Mouse (Mus musculus) stomach, postnatal 0 days (tissue): ENCODE measurements at regions not wholly inside any gene's neighbourhood (a gene's known extent, or its start where the extent isn't known, plus 50 kb on each side); places are given as distances from the start of the nearest gene placed in this dataset.

ENCODE experiments used
- ATAC-seq: fragments of 200-750 bp; cut with Nextera tagmentation; 2 replicates; pipeline ENCODE4 v1.8.0; 2017; ENCODE audit not compliant: low FRiP score, low TSS enrichment
- DNase-seq: peaks from one replicate; pipeline ENCODE4 v3.0.0-alpha.2; 2016; ENCODE audit warnings: low spot score
- H3K27ac ChIP-seq: fragments of 300-500 bp; sonication (generic); replicated peaks from 2 replicates; pipeline ENCODE4 v1.5.1; 2014; ENCODE audit warnings: mild to moderate bottlenecking, control low read depth
- H3K27me3 ChIP-seq: fragments of 300-500 bp; sonication (generic); 2 replicates; pipeline ENCODE4 v1.6.1; 2014; ENCODE audit warnings: low read length; ENCODE audit not compliant: control insufficient read depth, insufficient read depth
- H3K36me3 ChIP-seq: fragments of 300-500 bp; sonication (generic); 2 replicates; pipeline ENCODE4 v1.6.1; 2014; ENCODE audit warnings: low read length, mixed read lengths; ENCODE audit not compliant: control insufficient read depth, insufficient read depth
- H3K4me1 ChIP-seq: fragments of 300-500 bp; sonication (generic); replicated peaks from 2 replicates; pipeline ENCODE4 v1.6.1; 2014; ENCODE audit warnings: antibody characterized with exemption; ENCODE audit not compliant: control insufficient read depth, insufficient read depth
- H3K4me2 ChIP-seq: fragments of 300-500 bp; sonication (generic); replicated peaks from 2 replicates; pipeline ENCODE4 v1.6.1; 2014; ENCODE audit warnings: low read depth, mild to moderate bottlenecking, control low read depth, moderate library complexity
- H3K4me3 ChIP-seq: fragments of 300-500 bp; sonication (generic); 2 replicates; pipeline ENCODE4 v1.5.1; 2014; ENCODE audit warnings: low read depth, low read length, control low read depth
- H3K9ac ChIP-seq: fragments of 300-500 bp; sonication (generic); 2 replicates; pipeline ENCODE4 v1.6.1; 2014; ENCODE audit warnings: mild to moderate bottlenecking, low read length, control low read depth, mixed read lengths
- H3K9me3 ChIP-seq: fragments of 300-500 bp; sonication (generic); 2 replicates; pipeline ENCODE4 v1.6.1; 2016; ENCODE audit warnings: low read length; ENCODE audit not compliant: control insufficient read depth
- CTCF ChIP-seq: IDR thresholded peaks from 2 replicates; pipeline ENCODE4 v1.5.1; 2016; ENCODE audit warnings: antibody characterized with exemption, low read depth, mild to moderate bottlenecking, moderate library complexity
- EP300 ChIP-seq: optimal IDR thresholded peaks from 2 replicates; pipeline ENCODE3; 2016; ENCODE audit warnings: antibody characterized with exemption
- WGBS: fragments of 180-500 bp; shearing (Covaris S2); extraction: QIAGEN DNeasy Blood & Tissue Kit; methylation state at CpG from one replicate; pipeline ENCODE4 v1.1.7; 2014; 5-methylcytosine and 5-hydroxymethylcytosine counted together

DNA sequence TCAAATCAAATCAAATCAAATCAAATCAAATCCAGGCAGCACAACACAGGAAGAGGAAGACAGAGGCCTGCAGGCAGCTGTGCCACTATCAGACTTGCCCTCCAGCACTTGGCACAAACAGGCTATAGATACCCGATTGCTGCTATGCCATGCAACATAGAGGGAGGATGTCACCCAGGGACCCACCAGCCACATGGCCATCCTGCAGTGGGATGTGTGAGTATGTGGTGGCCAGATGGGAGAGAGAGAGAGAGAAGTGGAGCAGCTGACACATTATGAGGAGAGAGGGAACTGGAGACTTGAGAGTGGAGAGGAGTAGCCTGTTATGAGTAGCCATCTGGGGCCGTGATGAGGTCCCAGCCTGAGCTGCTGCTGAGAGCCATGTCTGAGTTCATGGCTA lies 62.6 kb upstream of the Tmprss2 start:
- no peak for DNase-seq
- H3K9ac ChIP-seq: no peak overlapping the region
- no peak overlapping the region for H3K27ac ChIP-seq
- H3K4me1 ChIP-seq: no peaks in the 10 kb centered on the region
- no peak overlapping the region for H3K4me2 ChIP-seq
- no peaks in the 10 kb centered on the region for H3K36me3 ChIP-seq
- whole genome bisulfite sequencing: 85% methylated on average over 2 of the region's 2 CpGs
- ATAC-seq: no peak
- H3K9me3 ChIP-seq: no peaks in the 10 kb centered on the region
- no peaks in the 10 kb centered on the region for H3K27me3 ChIP-seq
- no peak overlapping the region for H3K4me3 ChIP-seq
- TF ChIP-seq EP300 (no peak), CTCF (no peak)

DNA sequence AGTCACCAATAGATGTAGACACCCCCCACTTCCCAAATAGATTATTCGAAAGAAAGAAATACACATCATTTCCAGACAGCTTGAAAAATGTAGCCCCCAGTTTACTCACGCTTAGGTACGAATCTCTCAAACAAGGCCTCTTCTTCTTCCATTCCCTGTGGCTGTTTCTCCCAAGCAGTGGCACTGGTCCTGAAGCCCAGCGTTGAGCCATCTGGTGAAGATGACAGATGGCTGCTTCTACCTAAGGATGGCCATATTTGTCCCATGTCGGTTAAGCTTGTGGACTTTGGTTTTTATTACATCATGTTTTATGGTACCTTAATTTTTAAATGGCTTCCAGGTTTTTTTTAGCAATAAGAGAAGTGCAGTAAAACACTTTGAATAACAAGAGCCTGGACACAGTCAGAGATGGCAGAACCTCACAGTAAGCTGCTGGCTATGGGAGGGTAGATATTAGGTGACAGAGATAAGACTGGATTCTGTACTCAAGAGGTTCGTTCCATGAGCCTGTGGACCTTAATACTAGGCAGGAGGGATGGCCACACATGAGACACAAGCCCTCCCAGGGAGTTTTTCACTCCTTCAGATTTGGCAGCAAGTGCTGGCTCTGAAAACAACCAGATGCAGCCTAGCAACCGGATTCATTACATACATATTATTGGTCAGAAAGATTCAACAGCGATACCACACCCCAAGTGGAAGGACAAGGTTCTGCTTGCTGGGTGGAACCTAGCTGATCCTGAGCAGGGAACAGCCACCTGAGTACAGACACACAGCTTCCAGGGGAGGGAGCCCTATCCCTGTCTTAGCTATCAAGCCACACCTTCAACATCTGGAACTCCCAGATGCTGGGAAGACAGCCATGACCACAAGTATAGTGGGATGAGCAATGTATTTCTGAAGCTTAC lies 59.4 kb upstream of the Tmprss2 start:
- Histone ChIP-seq H3K36me3 (no peaks in the 10 kb centered on the region), H3K9me3 (no peaks in the 10 kb centered on the region), H3K9ac (no peak overlapping the region), H3K4me2 (no peak overlapping the region), H3K27me3 (no peaks in the 10 kb centered on the region), H3K4me1 (no peaks in the 10 kb centered on the region), H3K4me3 (no peak overlapping the region), H3K27ac (no peak overlapping the region)
- TF ChIP-seq EP300 (no peak), CTCF (peak; percentile 83)
- DNase-seq (peak; percentile 76), ATAC-seq (peak; percentile 85)
- WGBS: 58% methylated on average over 8 of the region's 8 CpGs

DNA sequence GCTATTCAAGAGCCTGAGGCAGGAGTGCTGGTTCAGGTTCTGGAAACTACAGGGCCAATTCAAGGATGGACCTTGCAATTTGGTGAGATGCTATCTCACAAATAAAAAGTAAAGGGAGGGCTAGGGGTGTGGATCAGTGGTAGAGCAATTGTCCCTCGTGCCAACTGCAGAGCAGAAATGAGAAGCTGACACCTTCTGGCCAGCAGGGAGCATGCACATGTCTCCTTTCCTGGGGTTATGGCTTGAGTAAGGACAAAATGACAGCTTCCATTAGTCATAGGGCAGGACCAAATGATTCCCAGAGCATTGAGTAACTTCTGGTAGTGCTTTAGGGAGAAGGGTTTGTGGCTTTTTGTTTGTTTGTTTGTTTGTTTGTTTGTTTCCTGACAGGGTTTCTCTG lies 56.5 kb upstream of the Tmprss2 start:
- ATAC-seq: peak; percentile 28; the same call in 1 of the 2 replicates

DNA sequence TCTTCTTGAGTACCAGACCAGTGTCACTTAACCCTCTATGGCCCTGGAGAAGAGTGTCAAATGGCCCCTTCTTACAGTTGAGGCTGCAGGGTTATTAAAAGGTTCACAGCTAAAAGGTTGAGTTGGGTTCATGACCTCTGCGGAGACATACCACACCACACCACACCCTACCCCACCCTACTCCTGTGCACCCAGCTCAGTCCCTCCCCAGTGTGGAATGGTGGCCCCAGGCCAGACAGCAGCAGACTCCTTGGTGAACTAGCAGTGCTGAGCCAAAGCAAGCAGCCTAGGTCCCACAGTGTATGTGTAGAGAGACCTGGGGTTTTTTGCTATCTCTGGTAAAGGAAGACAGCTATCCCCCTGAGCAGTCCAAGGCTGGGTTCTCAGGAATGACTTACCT lies 54.5 kb upstream of the Tmprss2 start:
- H3K36me3 ChIP-seq: no peaks in the 10 kb centered on the region
- ATAC-seq (peak; percentile 83), DNase-seq (peak; percentile 82)
- 24% methylated on average over 1 of the region's 1 CpGs for WGBS
- no peak overlapping the region for H3K9ac ChIP-seq
- H3K9me3 ChIP-seq: no peaks in the 10 kb centered on the region
- H3K4me2 ChIP-seq: no peak overlapping the region
- no peak for TF ChIP-seq CTCF
- no peak for TF ChIP-seq EP300
- no peak overlapping the region for H3K4me3 ChIP-seq
- peak overlapping the region; percentile 82 for H3K27ac ChIP-seq
- H3K27me3 ChIP-seq: no peaks in the 10 kb centered on the region
- no peaks in the 10 kb centered on the region for H3K4me1 ChIP-seq

More for the DNA sequence above, 56.5 kb upstream of the Tmprss2 start:
- H3K9ac ChIP-seq: no peak overlapping the region
- no peak overlapping the region for H3K27ac ChIP-seq
- 27% methylated on average over 1 of the region's 1 CpGs for WGBS
- H3K9me3 ChIP-seq: no peaks in the 10 kb centered on the region
- H3K36me3 ChIP-seq: no peaks in the 10 kb centered on the region
- no peak for DNase-seq
- H3K4me1 ChIP-seq: no peaks in the 10 kb centered on the region
- H3K4me3 ChIP-seq: no peak overlapping the region
- H3K4me2 ChIP-seq: no peak overlapping the region
- H3K27me3 ChIP-seq: no peaks in the 10 kb centered on the region
- TF ChIP-seq EP300: no peak
- peak; percentile 75 for TF ChIP-seq CTCF
